Comparison of ENCODE assay signal across 8 mouse cellular contexts in genomic region chr17:24477985-24478600, GRCm38 (mm10). TPM values are rescaled to one million over a fixed set of nuclear protein-coding genes. Genes with fewer than 3 reads are reported as not detected.
DNase-seq lines count a peak whose midpoint lies in the region; ATAC-seq and TF ChIP-seq lines count a peak whose summit lies in the region.

No protein-coding gene starts in this region.

- 58% methylated on average over 11 of the region's 11 CpGs for WGBS in forebrain, embryonic 10.5 days
- WGBS in neural tube, embryonic 13.5 days = 55% methylated on average over 11 of the region's 11 CpGs

- intact Hi-C loops in heart, postnatal 10 days (cut with DNase I) = loop anchor here (2.0 to 5.0 kb wide), 2 partner anchors 35 to 189 kb away; partner anchors contain the start of gene Zfp598

- H3K4me3 ChIP-seq in ES-E14 (ENCODE audit: insufficient read depth in 1 of 2, low read depth in 1 of 2, low read length in 2 of 2, poor library complexity in 1 of 2, severe bottlenecking in 1 of 2) = peak overlapping the region; percentile 15 to 20; a peak in 3 of 4 replicates
- H3K4me3 ChIP-seq in forebrain, embryonic 10.5 days = peak overlapping the region; percentile 82
- peak overlapping the region; percentile 71 for H3K4me3 ChIP-seq in neural tube, embryonic 13.5 days

- H3K4me1 ChIP-seq in ES-E14 (ENCODE audit: control insufficient read depth in 2 of 2, insufficient read depth in 2 of 2, low read length in 2 of 2, poor library complexity in 1 of 2) = peaks cover 0 to 7% of the 10 kb centered on the region in 2 experiments; a peak in 2 of 4 replicates
- peaks cover 39% of the 10 kb centered on the region for H3K4me1 ChIP-seq in forebrain, embryonic 10.5 days
- H3K4me1 ChIP-seq in neural tube, embryonic 13.5 days (replicated peaks) = peaks cover 42% of the 10 kb centered on the region

- no peak overlapping the region for H3K27ac ChIP-seq in ES-E14 (ENCODE audit: insufficient read depth, low read depth, low read length, poor library complexity, severe bottlenecking)
- H3K27ac ChIP-seq in forebrain, embryonic 10.5 days = peak overlapping the region; percentile 98
- H3K27ac ChIP-seq in neural tube, embryonic 13.5 days (replicated peaks) = peak overlapping the region; percentile 98; the same call in 1 of the 2 replicates

- peak; percentile 94 for DNase-seq in heart, adult 11 months
- no peak for DNase-seq in heart, postnatal 10 days
- no peak for DNase-seq in ES-E14 (ENCODE audit: low read depth, low spot score)
- DNase-seq in forebrain, embryonic 10.5 days (ENCODE audit: extremely low spot score, low spot score) = no peak
- DNase-seq in kidney, postnatal 10 days = peak; percentile 36
- DNase-seq in urinary bladder, postnatal 14 days (ENCODE audit: low spot score) = no peak
- DNase-seq in c-Kit-positive CD71-positive TER-119-positive erythroid progenitor cells, embryonic 14.5 days (ENCODE audit: low spot score) = no peak

- in situ Hi-C loops in ES-E14 (cut with MboI; ENCODE audit: low sequenced_read_pairs in 2 of 2, unreplicated experiment in 2 of 2) = no loop called here

- H3K4me2 ChIP-seq in neural tube, embryonic 13.5 days = peak overlapping the region; percentile 64

- peaks cover 26% of the 10 kb centered on the region; the same call in 1 of the 2 replicates for H3K36me3 ChIP-seq in ES-E14 (ENCODE audit: control insufficient read depth, insufficient read depth, low read length, poor library complexity, severe bottlenecking)
- peaks cover 47% of the 10 kb centered on the region for H3K36me3 ChIP-seq in forebrain, embryonic 10.5 days (replicated peaks)
- peaks cover 43% of the 10 kb centered on the region for H3K36me3 ChIP-seq in neural tube, embryonic 13.5 days

- ATAC-seq in neural tube, embryonic 13.5 days (ENCODE audit: low read depth) = peak; percentile 23; the same call in 1 of the 2 replicates

- H3K9me3 ChIP-seq in ES-E14 (ENCODE audit: control insufficient read depth, insufficient read depth, low read depth, low read length) = no peaks in the 10 kb centered on the region
- no peaks in the 10 kb centered on the region for H3K9me3 ChIP-seq in forebrain, embryonic 10.5 days
- H3K9me3 ChIP-seq in neural tube, embryonic 13.5 days = no peaks in the 10 kb centered on the region

- peak overlapping the region; percentile 64 for H3K9ac ChIP-seq in ES-E14 (ENCODE audit: insufficient read depth, low read depth, low read length, poor library complexity, severe bottlenecking)
- peak overlapping the region; percentile 83 for H3K9ac ChIP-seq in neural tube, embryonic 13.5 days

- H3K27me3 ChIP-seq in forebrain, embryonic 10.5 days (ENCODE audit: poor library complexity, severe bottlenecking) = no peaks in the 10 kb centered on the region
- H3K27me3 ChIP-seq in neural tube, embryonic 13.5 days = no peaks in the 10 kb centered on the region

TF ChIP-seq in ES-E14, 5 proteins besides CTCF, POLR2A, EP300 and RAD21:
- TF ChIP-seq ZC3H11A (IDR thresholded peaks at IDR 0.05; ENCODE audit: borderline replicate concordance, low read depth, low read length) (no peak), CHD2 (IDR thresholded peaks at IDR 0.05; ENCODE audit: low read depth, low read length) (no peak), HCFC1 (IDR thresholded peaks at IDR 0.05; ENCODE audit: borderline replicate concordance, insufficient read depth, low read length) (no peak), ZNF384 (IDR thresholded peaks at IDR 0.05; ENCODE audit: low read depth, low read length) (no peak), MAFK (IDR thresholded peaks at IDR 0.05; ENCODE audit: insufficient read depth, low read depth, low read length) (no peak)

RNA-seq across cellular contexts. Expression of gene Mlst8, which starts 0.8 kb away (rescaled TPM):
- total RNA-seq in heart, postnatal 10 days (2021) = 10 to 100 TPM; 11.6 to 12.9 TPM
- total RNA-seq in ES-E14 (2012; rRNA removed) = 24.2 and 32.8 TPM in 2 replicates
- 36.8 and 40.0 TPM in 2 replicates for polyA plus RNA-seq in forebrain, embryonic 10.5 days (2016; fragmentation: Nextera tagmentation; extraction: Ambion mirVana)
- polyA plus RNA-seq in neural tube, embryonic 13.5 days (2015; fragmentation: Nextera tagmentation; extraction: Ambion mirVana) = 35.7 and 36.2 TPM in 2 replicates

RNA-seq across cellular contexts. Expression of gene Bricd5, which starts 4.4 kb away (rescaled TPM):
- total RNA-seq in heart, postnatal 10 days (2021) = under 1 TPM in 1 of 2 experiments, not detected in 1; 0.26 TPM
- 1.2 and 1.4 TPM in 2 replicates for total RNA-seq in ES-E14 (2012; rRNA removed)
- 0.23 and 0.25 TPM in 2 replicates for polyA plus RNA-seq in forebrain, embryonic 10.5 days (2016; fragmentation: Nextera tagmentation; extraction: Ambion mirVana)
- polyA plus RNA-seq in neural tube, embryonic 13.5 days (2015; fragmentation: Nextera tagmentation; extraction: Ambion mirVana) = not detected in 2 replicates

RNA-seq across cellular contexts. Expression of gene Pgp, which starts 7.9 kb away (rescaled TPM):
- total RNA-seq in heart, postnatal 10 days (2021) = 10 to 100 TPM; 38.5 to 39.9 TPM
- total RNA-seq in ES-E14 (2012; rRNA removed) = 12.8 and 16.6 TPM in 2 replicates
- polyA plus RNA-seq in forebrain, embryonic 10.5 days (2016; fragmentation: Nextera tagmentation; extraction: Ambion mirVana) = 79.7 and 85.3 TPM in 2 replicates
- polyA plus RNA-seq in neural tube, embryonic 13.5 days (2015; fragmentation: Nextera tagmentation; extraction: Ambion mirVana) = 54.9 and 57.4 TPM in 2 replicates

RNA-seq across cellular contexts. Expression of gene E4f1, which starts 8.0 kb away (rescaled TPM):
- 10 to 100 TPM; 15.6 to 15.9 TPM for total RNA-seq in heart, postnatal 10 days (2021)
- total RNA-seq in ES-E14 (2012; rRNA removed) = 23.4 and 38.2 TPM in 2 replicates
- 32.7 and 35.2 TPM in 2 replicates for polyA plus RNA-seq in forebrain, embryonic 10.5 days (2016; fragmentation: Nextera tagmentation; extraction: Ambion mirVana)
- polyA plus RNA-seq in neural tube, embryonic 13.5 days (2015; fragmentation: Nextera tagmentation; extraction: Ambion mirVana) = 39.7 and 41.6 TPM in 2 replicates

RNA-seq across cellular contexts. Expression of gene Caskin1, which starts 10.3 kb away (rescaled TPM):
- total RNA-seq in heart, postnatal 10 days (2021) = under 1 TPM; 0.48 to 0.52 TPM
- 1.8 and 2.0 TPM in 2 replicates for total RNA-seq in ES-E14 (2012; rRNA removed)
- polyA plus RNA-seq in forebrain, embryonic 10.5 days (2016; fragmentation: Nextera tagmentation; extraction: Ambion mirVana) = 3.8 and 4.3 TPM in 2 replicates
- polyA plus RNA-seq in neural tube, embryonic 13.5 days (2015; fragmentation: Nextera tagmentation; extraction: Ambion mirVana) = 35.0 and 35.3 TPM in 2 replicates

Comparison
In these comparisons a context has a peak if more than half of its experiments do, and no peak if none do; other contexts are left out.
1. DNase-seq: peak in heart, adult 11 months (single experiment) and kidney, postnatal 10 days (single experiment); none in heart, postnatal 10 days (0 of 2), ES-E14 (single experiment), forebrain, embryonic 10.5 days (single experiment), urinary bladder, postnatal 14 days (single experiment) and c-Kit-positive CD71-positive TER-119-positive erythroid progenitor cells, embryonic 14.5 days (single experiment).
2. H3K4me3 ChIP-seq: peak in every context shown above with its lines; median percentile 82 in forebrain, embryonic 10.5 days; 71 in neural tube, embryonic 13.5 days; 18 in ES-E14.